Mouse (Mus musculus) lung, embryonic 15.5 days (tissue): ENCODE results near the gene Hnrnpd. TPM values are rescaled to one million over a fixed set of nuclear protein-coding genes. Genes with fewer than 3 reads are reported as not detected.

Source experiments
- ATAC-seq: fragments of 200-750 bp; cut with Nextera tagmentation; 2 replicates; pipeline ENCODE4 v1.8.0; 2017; ENCODE audit warnings: moderate number of reproducible peaks, borderline replicate concordance; ENCODE audit not compliant: low FRiP score, low TSS enrichment; ENCODE audit errors: extremely low read depth
- H3K27ac ChIP-seq: fragments of 300-500 bp; sonication (generic); 2 replicates; pipeline ENCODE4 v1.5.1; 2015; ENCODE audit warnings: moderate library complexity, mild to moderate bottlenecking, inconsistent platforms
- H3K27me3 ChIP-seq: fragments of 300-500 bp; sonication (generic); 2 replicates; pipeline ENCODE4 v1.6.1; 2015; ENCODE audit warnings: inconsistent platforms
- H3K36me3 ChIP-seq: fragments of 300-500 bp; sonication (generic); 2 replicates; pipeline ENCODE4 v1.6.1; 2015; ENCODE audit warnings: inconsistent platforms
- H3K4me1 ChIP-seq: fragments of 300-500 bp; sonication (generic); 2 replicates; pipeline ENCODE4 v1.6.1; 2015; ENCODE audit warnings: inconsistent platforms
- H3K4me2 ChIP-seq: fragments of 300-500 bp; sonication (generic); 2 replicates; pipeline ENCODE4 v1.6.1; 2015; ENCODE audit warnings: inconsistent platforms, mild to moderate bottlenecking, moderate library complexity
- H3K4me3 ChIP-seq: fragments of 300-500 bp; sonication (generic); 2 replicates; pipeline ENCODE4 v1.5.1; 2015; ENCODE audit warnings: mild to moderate bottlenecking, inconsistent platforms
- H3K9ac ChIP-seq: fragments of 300-500 bp; sonication (generic); 2 replicates; pipeline ENCODE4 v1.6.1; 2015; ENCODE audit warnings: inconsistent platforms
- H3K9me3 ChIP-seq: fragments of 300-500 bp; sonication (generic); 2 replicates; pipeline ENCODE4 v1.6.1; 2016; ENCODE audit warnings: inconsistent platforms
- WGBS: fragments of 180-500 bp; shearing (Covaris S2); methylation state at CpG from one replicate; pipeline ENCODE4 v1.1.7; 2015; 5-methylcytosine and 5-hydroxymethylcytosine counted together
- polyA plus RNA-seq: library from polyadenylated mRNA; unstranded; fragments of >200 nt; fragmentation: Nextera tagmentation; extraction: Ambion mirVana; gene quantifications from 2 replicates; pipeline ENCODE4 v1.2.1, GENCODE M21; 2015

Gene Hnrnpd
- polyA plus RNA-seq = 201 and 229 TPM in 2 replicates

GRCm38 (mm10) chr5:99978699-99979442 is at the start of gene Hnrnpd, which contains the start of gene 4930524J08Rik:
Gene Hnrnpd (minus strand): TSS chr5:99978938.
Gene 4930524J08Rik (plus strand): TSS chr5:99979061.
- H3K9me3 ChIP-seq = no peaks in the 10 kb centered on the region
- H3K27ac ChIP-seq = peak within 1 kb of the TSS; percentile 99
- peak within 1 kb of the TSS; percentile 100 for H3K9ac ChIP-seq
- peak within 1 kb of the TSS; percentile 88 for H3K4me3 ChIP-seq
- H3K36me3 ChIP-seq = peaks cover 6% of the 10 kb centered on the region; the same call in 1 of the 2 replicates
- under 1% methylated on average over 76 of the region's 97 CpGs for WGBS
- no peaks in the 10 kb centered on the region for H3K27me3 ChIP-seq
- peak; percentile 97 for ATAC-seq
- H3K4me1 ChIP-seq = peaks cover 18% of the 10 kb centered on the region
- H3K4me2 ChIP-seq = peak within 1 kb of the TSS; percentile 63

DNA sequence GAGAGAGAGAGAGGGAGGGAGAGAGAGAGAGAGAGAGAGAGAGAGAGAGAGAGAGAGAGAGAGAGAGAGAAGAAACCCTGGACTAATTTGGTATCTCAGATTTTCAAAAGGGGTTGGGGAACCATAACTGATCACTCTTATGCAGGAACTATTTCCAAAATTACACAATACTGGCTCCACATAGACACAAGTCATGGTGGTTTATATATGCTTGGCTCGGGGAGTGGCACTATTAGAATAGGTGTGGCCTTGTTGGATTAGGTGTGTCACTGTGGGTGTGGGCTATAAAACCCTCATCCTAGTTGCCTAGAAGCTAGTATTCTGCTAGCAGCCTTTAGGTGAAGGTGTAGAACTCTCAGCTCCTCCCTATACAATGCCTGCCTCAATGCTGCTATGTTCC is 46.1 kb upstream of the Hnrnpd start:
- ATAC-seq = no peak
- Histone ChIP-seq H3K4me1 (peaks cover 5% of the 10 kb centered on the region; the same call in 1 of the 2 replicates), H3K4me3 (no peak overlapping the region), H3K36me3 (no peaks in the 10 kb centered on the region), H3K9ac (no peak overlapping the region), H3K27ac (no peak overlapping the region), H3K4me2 (no peak overlapping the region), H3K9me3 (no peaks in the 10 kb centered on the region), H3K27me3 (no peaks in the 10 kb centered on the region)
- WGBS = 68% methylated on average over 1 of the region's 1 CpGs

DNA sequence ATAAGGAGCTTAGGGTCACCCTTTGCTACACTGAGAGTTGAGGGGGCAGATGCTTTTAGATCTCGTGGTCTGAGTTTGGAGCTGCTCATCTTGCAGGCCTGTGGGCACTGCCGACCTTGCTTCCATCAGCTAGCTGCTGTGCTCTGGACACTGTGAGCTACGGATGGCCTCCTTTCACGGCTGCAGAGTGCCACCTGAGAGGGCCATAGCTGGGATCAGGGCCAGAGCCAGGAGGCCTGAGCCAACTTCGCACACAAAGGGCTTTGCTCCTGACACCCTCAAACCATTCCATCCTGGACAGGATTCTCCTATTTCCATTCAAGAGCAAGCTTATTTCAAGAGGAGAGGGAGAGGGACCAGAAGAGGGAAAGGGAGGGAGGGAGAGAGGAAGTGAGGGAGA is 45.7 kb upstream of the Hnrnpd start:
- H3K4me2 ChIP-seq = no peak overlapping the region
- no peak overlapping the region for H3K4me3 ChIP-seq
- no peak for ATAC-seq
- no peak overlapping the region for H3K27ac ChIP-seq
- no peaks in the 10 kb centered on the region for H3K9me3 ChIP-seq
- no peaks in the 10 kb centered on the region for H3K27me3 ChIP-seq
- H3K4me1 ChIP-seq = peaks cover under 1% of the 10 kb centered on the region; the same call in 1 of the 2 replicates
- H3K9ac ChIP-seq = no peak overlapping the region
- WGBS = 56% methylated on average over 5 of the region's 5 CpGs
- no peaks in the 10 kb centered on the region for H3K36me3 ChIP-seq

GRCm38 (mm10) chr5:100020089-100020488 is 41.4 kb upstream of the Hnrnpd start:
- no peak overlapping the region for H3K27ac ChIP-seq
- H3K9me3 ChIP-seq = no peaks in the 10 kb centered on the region
- no peaks in the 10 kb centered on the region for H3K36me3 ChIP-seq
- no peak overlapping the region for H3K4me2 ChIP-seq
- no peaks in the 10 kb centered on the region for H3K4me1 ChIP-seq
- no peak overlapping the region for H3K4me3 ChIP-seq
- no peak for ATAC-seq
- no peaks in the 10 kb centered on the region for H3K27me3 ChIP-seq
- H3K9ac ChIP-seq = no peak overlapping the region

GRCm38 (mm10) chr5:100012599-100012998 is 33.9 kb upstream of the Hnrnpd start:
- Histone ChIP-seq H3K27ac (no peak overlapping the region), H3K27me3 (no peaks in the 10 kb centered on the region), H3K9ac (no peak overlapping the region), H3K9me3 (no peaks in the 10 kb centered on the region), H3K4me2 (no peak overlapping the region), H3K36me3 (no peaks in the 10 kb centered on the region), H3K4me3 (no peak overlapping the region), H3K4me1 (no peaks in the 10 kb centered on the region)
- 51% methylated on average over 9 of the region's 9 CpGs for WGBS
- no peak for ATAC-seq

DNA sequence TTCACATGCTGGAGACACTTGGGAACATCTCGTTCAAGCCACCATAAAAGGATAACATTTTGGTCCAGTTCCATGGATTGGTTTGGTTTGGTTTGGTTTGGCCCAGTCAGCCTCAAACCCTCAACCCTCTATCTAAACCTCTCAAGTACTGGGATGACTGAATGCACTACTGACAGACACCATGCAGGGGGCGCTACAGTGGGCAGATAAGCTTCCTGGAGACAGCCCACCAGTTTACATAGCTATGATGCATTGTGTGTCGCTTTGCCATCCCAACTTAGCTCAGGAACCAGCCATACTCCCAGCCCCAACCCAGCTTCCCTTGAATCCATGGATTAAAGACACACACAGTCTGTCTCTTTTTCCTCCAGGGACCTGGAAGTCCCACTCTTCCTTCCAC is 29.7 kb upstream of the Hnrnpd start:
- WGBS = 50% methylated on average over 3 of the region's 3 CpGs
- Histone ChIP-seq H3K4me2 (no peak overlapping the region), H3K9ac (no peak overlapping the region), H3K27me3 (no peaks in the 10 kb centered on the region), H3K27ac (no peak overlapping the region), H3K4me3 (no peak overlapping the region), H3K4me1 (no peaks in the 10 kb centered on the region), H3K9me3 (no peaks in the 10 kb centered on the region), H3K36me3 (no peaks in the 10 kb centered on the region)
- ATAC-seq = no peak

GRCm38 (mm10) chr5:100007040-100007375 is 28.3 kb upstream of the Hnrnpd start:
- Histone ChIP-seq H3K9me3 (no peaks in the 10 kb centered on the region), H3K36me3 (no peaks in the 10 kb centered on the region), H3K4me1 (no peaks in the 10 kb centered on the region), H3K27me3 (no peaks in the 10 kb centered on the region), H3K27ac (no peak overlapping the region), H3K9ac (no peak overlapping the region), H3K4me3 (no peak overlapping the region), H3K4me2 (no peak overlapping the region)
- 86% methylated on average over 4 of the region's 4 CpGs for whole genome bisulfite sequencing
- no peak for ATAC-seq

GRCm38 (mm10) chr5:100006324-100007039 is 27.7 kb upstream of the Hnrnpd start:
- Histone ChIP-seq H3K4me1 (no peaks in the 10 kb centered on the region), H3K9ac (no peak overlapping the region), H3K4me3 (no peak overlapping the region), H3K27me3 (no peaks in the 10 kb centered on the region), H3K36me3 (no peaks in the 10 kb centered on the region), H3K27ac (no peak overlapping the region), H3K9me3 (no peaks in the 10 kb centered on the region), H3K4me2 (no peak overlapping the region)
- 0 out of 2 replicates have a peak, but pooled peaks have one; percentile 39 for ATAC-seq
- WGBS = 73% methylated on average over 4 of the region's 4 CpGs

- Histone ChIP-seq H3K9ac (no peak overlapping the region), H3K27ac (no peak overlapping the region)
Observed at GRCm38 (mm10) chr5:100005896-100006295, 27.2 kb upstream of the Hnrnpd start.

DNA sequence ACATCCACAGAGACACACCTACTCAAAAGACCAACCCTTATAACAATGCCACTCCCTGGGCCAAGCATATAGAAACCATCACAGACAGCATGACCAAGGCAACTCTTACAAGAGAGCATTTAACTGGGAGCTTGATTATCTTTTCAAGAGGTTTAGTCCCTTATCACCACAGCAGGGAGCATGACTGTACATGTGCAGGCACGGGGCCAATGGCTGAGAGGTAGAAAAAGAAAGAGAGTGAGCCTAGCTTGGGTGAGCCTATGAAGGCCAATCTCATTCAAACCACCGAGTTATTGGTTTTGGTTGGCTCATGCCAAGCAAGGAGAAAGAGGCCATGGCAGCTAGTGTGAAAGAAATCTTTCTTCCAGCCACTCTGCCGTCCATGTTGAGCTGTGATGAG is 26.7 kb upstream of the Hnrnpd start:
- H3K27ac ChIP-seq = no peak overlapping the region
- no peak for ATAC-seq

More at GRCm38 (mm10) chr5:100005896-100006295, 27.2 kb upstream of the Hnrnpd start:
- no peaks in the 10 kb centered on the region for H3K27me3 ChIP-seq
- H3K9me3 ChIP-seq = no peaks in the 10 kb centered on the region
- H3K4me1 ChIP-seq = no peaks in the 10 kb centered on the region
- 65% methylated on average over 6 of the region's 6 CpGs for WGBS
- ATAC-seq = no peak
- H3K4me3 ChIP-seq = no peak overlapping the region
- H3K36me3 ChIP-seq = no peaks in the 10 kb centered on the region
- H3K4me2 ChIP-seq = no peak overlapping the region

DNA sequence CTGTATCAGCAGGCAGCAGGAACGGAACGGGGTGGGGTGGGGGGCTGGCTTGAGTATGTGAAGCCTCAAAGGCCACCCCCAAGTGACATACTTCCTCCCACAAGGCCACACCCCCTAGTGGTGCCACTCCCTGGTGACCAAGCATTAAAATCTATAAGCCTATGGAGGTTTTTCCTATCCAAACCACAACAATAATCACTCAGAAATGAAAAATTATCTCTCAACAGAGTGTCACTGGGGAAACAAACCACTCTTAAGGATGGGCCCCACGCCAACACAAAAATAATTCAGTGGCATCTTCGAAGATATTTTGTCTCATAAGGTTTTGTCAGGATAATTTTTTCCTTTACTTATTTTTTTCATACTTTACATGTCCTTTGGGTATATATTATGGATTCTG is 25.2 kb upstream of the Hnrnpd start:
- Histone ChIP-seq H3K4me2 (no peak overlapping the region), H3K4me1 (no peaks in the 10 kb centered on the region), H3K9me3 (no peaks in the 10 kb centered on the region), H3K9ac (no peak overlapping the region), H3K36me3 (no peaks in the 10 kb centered on the region), H3K27ac (no peak overlapping the region), H3K4me3 (no peak overlapping the region), H3K27me3 (no peaks in the 10 kb centered on the region)
- 72% methylated on average over 4 of the region's 4 CpGs for WGBS
- no peak for ATAC-seq

More for the DNA sequence above, 26.7 kb upstream of the Hnrnpd start:
- no peaks in the 10 kb centered on the region for H3K27me3 ChIP-seq
- no peak overlapping the region for H3K4me2 ChIP-seq
- H3K9ac ChIP-seq = no peak overlapping the region
- 49% methylated on average over 3 of the region's 3 CpGs for WGBS
- H3K36me3 ChIP-seq = no peaks in the 10 kb centered on the region
- no peak overlapping the region for H3K4me3 ChIP-seq
- no peaks in the 10 kb centered on the region for H3K9me3 ChIP-seq
- no peaks in the 10 kb centered on the region for H3K4me1 ChIP-seq

DNA sequence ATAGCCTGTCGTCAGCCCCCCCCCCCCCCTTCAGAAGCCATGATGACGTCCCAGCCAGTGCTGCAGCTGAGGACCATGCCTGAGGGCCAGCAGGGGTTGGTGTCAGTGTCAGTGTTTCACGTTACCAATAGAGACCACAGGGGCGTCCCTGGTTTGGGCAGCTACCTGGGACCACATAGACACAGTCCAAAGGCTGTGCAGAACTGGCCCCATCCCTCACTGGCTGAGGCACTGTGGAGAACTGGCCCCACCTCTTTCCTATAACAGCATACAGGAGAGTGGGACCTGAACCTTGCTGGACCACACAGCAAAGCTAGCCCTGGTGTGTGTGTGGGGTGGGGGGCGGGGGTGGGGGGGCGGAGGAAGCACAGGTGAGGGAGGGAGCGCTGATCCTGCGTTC is 21.8 kb upstream of the Hnrnpd start:
- Histone ChIP-seq H3K9ac (no peak overlapping the region), H3K27me3 (no peaks in the 10 kb centered on the region), H3K4me2 (no peak overlapping the region), H3K4me1 (no peaks in the 10 kb centered on the region), H3K4me3 (no peak overlapping the region), H3K36me3 (no peaks in the 10 kb centered on the region), H3K9me3 (no peaks in the 10 kb centered on the region), H3K27ac (no peak overlapping the region)
- 35% methylated on average over 7 of the region's 8 CpGs for WGBS
- 0 out of 2 replicates have a peak, but pooled peaks have one; percentile 35 for ATAC-seq
